Comparison of ENCODE assay signal across 7 mouse cellular contexts in genomic region chrX:101299055-101299454, GRCm38 (mm10). TPM values are rescaled to one million over a fixed set of nuclear protein-coding genes. Genes with fewer than 3 reads are reported as not detected.
DNase-seq lines count a peak whose midpoint lies in the region; ATAC-seq and TF ChIP-seq lines count a peak whose summit lies in the region.

TSS of gene Nlgn3 (plus strand) at chrX:101299168.

- H3K27ac ChIP-seq in lung, postnatal 0 days (ENCODE audit: low read length): no peak within 1 kb of the TSS
- H3K27ac ChIP-seq in hindbrain, embryonic 11.5 days (ENCODE audit: low read depth, low read length): peak within 1 kb of the TSS; percentile 58; the same call in 1 of the 2 replicates
- H3K27ac ChIP-seq in limb, embryonic 11.5 days (replicated peaks; ENCODE audit: low read depth, low read length): 0 out of 2 replicates have a peak within 1 kb of the TSS, but pooled peaks have one; percentile 36
- peak within 1 kb of the TSS; percentile 89 for H3K27ac ChIP-seq in neural tube, embryonic 13.5 days (replicated peaks)

- peak within 1 kb of the TSS; percentile 37 for H3K4me2 ChIP-seq in lung, postnatal 0 days (replicated peaks; ENCODE audit: low read depth, low read length)
- peak within 1 kb of the TSS; percentile 36 for H3K4me2 ChIP-seq in hindbrain, embryonic 11.5 days (replicated peaks; ENCODE audit: low read depth, low read length)
- H3K4me2 ChIP-seq in limb, embryonic 11.5 days (ENCODE audit: low read depth, severe bottlenecking): peak within 1 kb of the TSS; percentile 49
- H3K4me2 ChIP-seq in neural tube, embryonic 13.5 days: peak within 1 kb of the TSS; percentile 59

- H3K4me1 ChIP-seq in lung, postnatal 0 days (ENCODE audit: insufficient read depth, low read depth, low read length): no peaks in the 10 kb centered on the region
- H3K4me1 ChIP-seq in hindbrain, embryonic 11.5 days (replicated peaks; ENCODE audit: control insufficient read depth, insufficient read depth, low read length): no peaks in the 10 kb centered on the region
- no peaks in the 10 kb centered on the region for H3K4me1 ChIP-seq in limb, embryonic 11.5 days (ENCODE audit: control insufficient read depth, insufficient read depth, low read length)
- peaks cover 36% of the 10 kb centered on the region for H3K4me1 ChIP-seq in neural tube, embryonic 13.5 days (replicated peaks)

- H3K4me3 ChIP-seq in lung, postnatal 0 days (ENCODE audit: low read depth, low read length): no peak within 1 kb of the TSS
- peak within 1 kb of the TSS; percentile 40 for H3K4me3 ChIP-seq in hindbrain, embryonic 11.5 days (ENCODE audit: low read depth, low read length)
- H3K4me3 ChIP-seq in limb, embryonic 11.5 days (ENCODE audit: low read depth, low read length): peak within 1 kb of the TSS; percentile 37
- peak within 1 kb of the TSS; percentile 58 for H3K4me3 ChIP-seq in neural tube, embryonic 13.5 days

- H3K9me3 ChIP-seq in lung, postnatal 0 days (ENCODE audit: low read length): no peaks in the 10 kb centered on the region
- H3K9me3 ChIP-seq in hindbrain, embryonic 11.5 days (ENCODE audit: control insufficient read depth, low read length): no peaks in the 10 kb centered on the region
- H3K9me3 ChIP-seq in limb, embryonic 11.5 days (ENCODE audit: control insufficient read depth, low read length): no peaks in the 10 kb centered on the region
- H3K9me3 ChIP-seq in neural tube, embryonic 13.5 days: no peaks in the 10 kb centered on the region

- TF ChIP-seq EP300 in lung, postnatal 0 days (IDR thresholded peaks at IDR 0.05): no peak

- DNase-seq in lung, postnatal 0 days (ENCODE audit: low spot score): no peak
- DNase-seq in lung, postnatal 14 days: no peak
- peak; percentile 73 for DNase-seq in cerebellum, adult 9-11 months
- DNase-seq in hindbrain, embryonic 11.5 days (ENCODE audit: low spot score): peak; percentile 53
- peak; percentile 55 for DNase-seq in limb, embryonic 11.5 days (ENCODE audit: low spot score)

- TF ChIP-seq CTCF in lung, postnatal 0 days (IDR thresholded peaks at IDR 0.05): no peak

- no peak for ATAC-seq in lung, postnatal 0 days
- ATAC-seq in hindbrain, embryonic 11.5 days (ENCODE audit: low FRiP score): peak; percentile 33; the same call in 1 of the 2 replicates
- peak; percentile 17; the same call in 1 of the 2 replicates for ATAC-seq in limb, embryonic 11.5 days (ENCODE audit: insufficient number of reproducible peaks, low FRiP score, low TSS enrichment, low read depth)
- ATAC-seq in neural tube, embryonic 13.5 days (ENCODE audit: low read depth): peak; percentile 34
- no peak for ATAC-seq in CD4-positive, CD25-positive, alpha-beta regulatory T cell, adult 4 months

- H3K27me3 ChIP-seq in lung, postnatal 0 days (replicated peaks; ENCODE audit: insufficient read depth, low read length): no peaks in the 10 kb centered on the region
- no peaks in the 10 kb centered on the region; the same call in 1 of the 2 replicates for H3K27me3 ChIP-seq in hindbrain, embryonic 11.5 days (ENCODE audit: control insufficient read depth, insufficient read depth, low read length)
- peaks cover 5% of the 10 kb centered on the region; the same call in 1 of the 2 replicates for H3K27me3 ChIP-seq in limb, embryonic 11.5 days (ENCODE audit: control insufficient read depth, insufficient read depth, low read length)
- peaks cover 12% of the 10 kb centered on the region for H3K27me3 ChIP-seq in neural tube, embryonic 13.5 days

- no peak within 1 kb of the TSS for H3K9ac ChIP-seq in lung, postnatal 0 days (replicated peaks; ENCODE audit: low read depth)
- H3K9ac ChIP-seq in hindbrain, embryonic 11.5 days (ENCODE audit: low read depth, low read length): peak within 1 kb of the TSS; percentile 54
- H3K9ac ChIP-seq in limb, embryonic 11.5 days (ENCODE audit: low read length): peak within 1 kb of the TSS; percentile 41
- peak within 1 kb of the TSS; percentile 80 for H3K9ac ChIP-seq in neural tube, embryonic 13.5 days

- no peaks in the 10 kb centered on the region for H3K36me3 ChIP-seq in lung, postnatal 0 days (ENCODE audit: insufficient read depth, low read length)
- peaks cover 3% of the 10 kb centered on the region; the same call in 1 of the 2 replicates for H3K36me3 ChIP-seq in hindbrain, embryonic 11.5 days (ENCODE audit: control insufficient read depth, insufficient read depth, low read length)
- H3K36me3 ChIP-seq in limb, embryonic 11.5 days (ENCODE audit: control insufficient read depth, insufficient read depth, low read length): peaks cover 8% of the 10 kb centered on the region; the same call in 1 of the 2 replicates
- peaks cover 29% of the 10 kb centered on the region for H3K36me3 ChIP-seq in neural tube, embryonic 13.5 days

- 12% methylated on average over 15 of the region's 24 CpGs for WGBS in lung, postnatal 0 days
- 14% methylated on average over 11 of the region's 24 CpGs for WGBS in hindbrain, embryonic 11.5 days
- 26% methylated on average over 14 of the region's 24 CpGs for WGBS in limb, embryonic 11.5 days
- 19% methylated on average over 16 of the region's 24 CpGs for WGBS in neural tube, embryonic 13.5 days

RNA-seq across cellular contexts. Expression of gene Nlgn3, which starts in this region (rescaled TPM):
- 0.25 and 0.29 TPM in 2 replicates for polyA plus RNA-seq in lung, postnatal 0 days (2015; fragmentation: Nextera tagmentation; extraction: Ambion mirVana)
- polyA plus RNA-seq in hindbrain, embryonic 11.5 days (2014; fragmentation: Nextera tagmentation; extraction: Ambion mirVana): 24.5 and 29.1 TPM in 2 replicates
- polyA plus RNA-seq in limb, embryonic 11.5 days (2014; fragmentation: Nextera tagmentation; extraction: Ambion mirVana): 11.3 and 12.3 TPM in 2 replicates
- polyA plus RNA-seq in neural tube, embryonic 13.5 days (2015; fragmentation: Nextera tagmentation; extraction: Ambion mirVana): 59.3 and 63.7 TPM in 2 replicates
- polyA plus RNA-seq in CD4-positive, CD25-positive, alpha-beta regulatory T cell, adult 4 months (2017; shearing (Covaris generic)): under 1 TPM; 0.11 to 0.37 TPM

Comparison
In these comparisons a context has a peak if more than half of its experiments do, and no peak if none do; other contexts are left out.
1. ATAC-seq: peak in hindbrain, embryonic 11.5 days (single experiment), limb, embryonic 11.5 days (single experiment) and neural tube, embryonic 13.5 days (single experiment); none in lung, postnatal 0 days (single experiment) and CD4-positive, CD25-positive, alpha-beta regulatory T cell, adult 4 months (single experiment).
2. DNase-seq: peak in cerebellum, adult 9-11 months (single experiment), hindbrain, embryonic 11.5 days (single experiment) and limb, embryonic 11.5 days (single experiment); none in lung, postnatal 0 days (single experiment) and lung, postnatal 14 days (single experiment).
3. Peak in every context shown above with its lines, with median percentiles within 50 percentile points of each other: H3K4me2 ChIP-seq.